Mouse (Mus musculus) CH12.LX (cell line): Measurements from ENCODE around the gene Alg9. TPM values are rescaled to one million over a fixed set of nuclear protein-coding genes. Genes with fewer than 3 reads are reported as not detected.

ENCODE experiments used
- DNase-seq: peaks from one replicate; pipeline ENCODE4 v3.0.0-alpha.2; 2013; ENCODE audit errors: extremely low read depth
- H3K27ac ChIP-seq: 2 replicates; pipeline ENCODE4 v1.5.1; 2012; ENCODE audit warnings: low read depth, mild to moderate bottlenecking, control low read depth, moderate library complexity; ENCODE audit not compliant: insufficient read depth
- H3K27me3 ChIP-seq: replicated peaks from 2 replicates; pipeline ENCODE3; 2012; ENCODE audit warnings: inconsistent platforms
- H3K36me3 ChIP-seq, 2 experiments: replicated peaks in 1 of 2; 2 replicates each; pipeline versions ENCODE3 to v1.6.1; 2012; ENCODE audit warnings: inconsistent platforms in 1 of 2, low read length in 1 of 2, mild to moderate bottlenecking in 1 of 2, mixed read lengths in 1 of 2, moderate library complexity in 1 of 2; ENCODE audit not compliant: control insufficient read depth in 1 of 2, insufficient read depth in 1 of 2
- H3K4me1 ChIP-seq, 2 experiments: 2 replicates each; pipeline ENCODE4 v1.6.1; 2012; ENCODE audit warnings: inconsistent platforms in 1 of 2, moderate library complexity in 1 of 2; ENCODE audit not compliant: insufficient read depth in 2 of 2, control insufficient read depth in 1 of 2
- H3K4me2 ChIP-seq: 2 replicates; pipeline ENCODE4 v1.6.1; 2012; ENCODE audit warnings: low read depth, mild to moderate bottlenecking, control low read depth; ENCODE audit not compliant: poor library complexity, insufficient read depth, severe bottlenecking
- H3K4me3 ChIP-seq, 3 experiments: fragments of 150-350 bp in 1 of 3; sonication (generic) in 1 of 3; replicated peaks in 1 of 3; 2 replicates each; pipeline versions ENCODE3 to v1.5.1; 2011 to 2012; ENCODE audit warnings: low read depth in 2 of 3, low read length in 2 of 3, mild to moderate bottlenecking in 2 of 3, moderate library complexity in 2 of 3, control low read depth in 1 of 3, improper control_type of control experiment in 1 of 3, inconsistent platforms in 1 of 3, mixed read lengths in 1 of 3; ENCODE audit not compliant: poor library complexity in 1 of 3
- H3K79me2 ChIP-seq: replicated peaks from 2 replicates; pipeline ENCODE4 v1.6.1; 2012; ENCODE audit warnings: mild to moderate bottlenecking, moderate library complexity; ENCODE audit not compliant: control insufficient read depth, poor library complexity, insufficient read depth, severe bottlenecking; ENCODE audit errors: extremely low read depth
- H3K9ac ChIP-seq: 2 replicates; pipeline ENCODE4 v1.6.1; 2012; ENCODE audit warnings: low read depth, mild to moderate bottlenecking, control low read depth, moderate library complexity; ENCODE audit not compliant: insufficient read depth
- H3K9me3 ChIP-seq: replicated peaks from 2 replicates; pipeline ENCODE3; 2012; ENCODE audit warnings: low read length, inconsistent platforms, mixed read lengths
- BHLHE40 ChIP-seq: IDR thresholded peaks from 2 replicates; pipeline ENCODE4 v1.6.1; 2011; ENCODE audit warnings: mild to moderate bottlenecking, low read depth, low read length, improper control_type of control experiment
- CHD1 ChIP-seq: IDR thresholded peaks from 2 replicates; pipeline ENCODE4 v1.6.1; 2012; ENCODE audit warnings: low read depth, low read length, improper control_type of control experiment, inconsistent platforms
- CHD2 ChIP-seq: IDR thresholded peaks from 2 replicates; pipeline ENCODE4 v1.6.1; 2011; ENCODE audit warnings: low read length, improper control_type of control experiment
- CTCF ChIP-seq, 2 experiments: IDR thresholded peaks in 1 of 2; conservative IDR thresholded peaks in 1 of 2; 2 replicates each; pipeline ENCODE4 v1.5.1; 2011 to 2012; ENCODE audit warnings: low read depth in 2 of 2, low read length in 2 of 2, improper control_type of control experiment in 1 of 2, inconsistent platforms in 1 of 2, mild to moderate bottlenecking in 1 of 2, moderate library complexity in 1 of 2
- E2F4 ChIP-seq: IDR thresholded peaks from 2 replicates; pipeline ENCODE4 v1.6.1; 2011; ENCODE audit warnings: low read depth, low read length, improper control_type of control experiment; ENCODE audit not compliant: insufficient replicate concordance
- ELF1 ChIP-seq: IDR thresholded peaks from 2 replicates; pipeline ENCODE4 v1.6.1; 2014; ENCODE audit warnings: low read depth, mild to moderate bottlenecking, inconsistent platforms, low read length, improper control_type of control experiment
- EP300 ChIP-seq: IDR thresholded peaks from 2 replicates; pipeline ENCODE4 v1.6.1; 2011; ENCODE audit warnings: low read length, improper control_type of control experiment
- ETS1 ChIP-seq: conservative IDR thresholded peaks from 2 replicates; pipeline ENCODE4 v1.6.1; 2012; ENCODE audit warnings: low read depth, mild to moderate bottlenecking, inconsistent platforms, low read length, improper control_type of control experiment, moderate library complexity
- GABPA ChIP-seq: IDR thresholded peaks from 2 replicates; pipeline ENCODE4 v1.6.1; 2012; ENCODE audit warnings: low read depth, low read length, improper control_type of control experiment, inconsistent platforms; ENCODE audit not compliant: insufficient replicate concordance
- HCFC1 ChIP-seq: IDR thresholded peaks from 2 replicates; pipeline ENCODE4 v1.6.1; 2012; ENCODE audit warnings: low read depth, mild to moderate bottlenecking, inconsistent platforms, low read length, improper control_type of control experiment
- IRF4 ChIP-seq: IDR thresholded peaks from 2 replicates; pipeline ENCODE4 v1.6.1; 2014; ENCODE audit warnings: low read depth, mild to moderate bottlenecking, inconsistent platforms, low read length, improper control_type of control experiment
- JUND ChIP-seq: conservative IDR thresholded peaks from 2 replicates; pipeline ENCODE4 v1.6.1; 2011; ENCODE audit warnings: low read depth, low read length, improper control_type of control experiment
- MAFK ChIP-seq: IDR thresholded peaks from 2 replicates; pipeline ENCODE4 v1.6.1; 2011; ENCODE audit warnings: low read length, improper control_type of control experiment; ENCODE audit not compliant: insufficient replicate concordance
- MAZ ChIP-seq: IDR thresholded peaks from 2 replicates; pipeline ENCODE4 v1.6.1; 2012; ENCODE audit warnings: low read depth, mild to moderate bottlenecking, inconsistent platforms, low read length, improper control_type of control experiment, moderate library complexity
- MXI1 ChIP-seq: IDR thresholded peaks from 2 replicates; pipeline ENCODE4 v1.6.1; 2011; ENCODE audit warnings: mild to moderate bottlenecking, low read depth, low read length, improper control_type of control experiment
- PAX5 ChIP-seq: IDR thresholded peaks from 2 replicates; pipeline ENCODE4 v1.6.1; 2012; ENCODE audit warnings: low read length, inconsistent platforms, mixed read lengths
- POLR2A ChIP-seq: IDR thresholded peaks from 2 replicates; pipeline ENCODE4 v1.6.1; 2011; ENCODE audit warnings: low read depth, mild to moderate bottlenecking, improper control_type of control experiment, low read length
- POLR2AphosphoS2 ChIP-seq: IDR thresholded peaks from 2 replicates; pipeline ENCODE4 v1.6.1; 2011; ENCODE audit warnings: low read depth, low read length, improper control_type of control experiment
- RCOR1 ChIP-seq: conservative IDR thresholded peaks from 2 replicates; pipeline ENCODE4 v1.6.1; 2012; ENCODE audit warnings: low read depth, mild to moderate bottlenecking, inconsistent platforms, low read length, improper control_type of control experiment
- SIN3A ChIP-seq: IDR thresholded peaks from 2 replicates; pipeline ENCODE4 v1.6.1; 2012; ENCODE audit warnings: low read length, improper control_type of control experiment, inconsistent platforms
- SMC3 ChIP-seq: IDR thresholded peaks from 2 replicates; pipeline ENCODE4 v1.6.1; 2011; ENCODE audit warnings: low read depth, low read length, improper control_type of control experiment
- TBP ChIP-seq: conservative IDR thresholded peaks from 2 replicates; pipeline ENCODE4 v1.6.1; 2011; ENCODE audit warnings: low read depth, low read length, improper control_type of control experiment
- TCF12 ChIP-seq: IDR thresholded peaks from 2 replicates; pipeline ENCODE4 v1.6.1; 2014; ENCODE audit warnings: low read depth, mild to moderate bottlenecking, inconsistent platforms, low read length, improper control_type of control experiment
- UBTF ChIP-seq: IDR thresholded peaks from 2 replicates; pipeline ENCODE4 v1.6.1; 2012; ENCODE audit warnings: low read depth, mild to moderate bottlenecking, inconsistent platforms, low read length, improper control_type of control experiment, moderate library complexity
- USF1 ChIP-seq: IDR thresholded peaks from 2 replicates; pipeline ENCODE4 v1.6.1; 2014; ENCODE audit warnings: low read depth, mild to moderate bottlenecking, inconsistent platforms, low read length, improper control_type of control experiment
- USF2 ChIP-seq: conservative IDR thresholded peaks from 2 replicates; pipeline ENCODE4 v1.6.1; 2011; ENCODE audit warnings: low read depth, low read length, improper control_type of control experiment
- ZC3H11A ChIP-seq: IDR thresholded peaks from 2 replicates; pipeline ENCODE4 v1.6.1; 2012; ENCODE audit warnings: low read depth, mild to moderate bottlenecking, inconsistent platforms, low read length, improper control_type of control experiment
- ZMIZ1 ChIP-seq: IDR thresholded peaks from 2 replicates; pipeline ENCODE4 v1.6.1; 2012; ENCODE audit warnings: low read depth, mild to moderate bottlenecking, inconsistent platforms, low read length, improper control_type of control experiment
- ZNF384 ChIP-seq: IDR thresholded peaks from 2 replicates; pipeline ENCODE4 v1.6.1; 2012; ENCODE audit warnings: low read depth, low read length, improper control_type of control experiment, inconsistent platforms
- dilution Hi-C: fragments of 300-500 bp; cut with MboI; formaldehyde crosslinking; loops from 2 replicates; pipeline ENCODE4 v1.14.3; 2020; ENCODE audit warnings: low sequenced_read_pairs; ENCODE audit not compliant: extremely low pct_unique_long_range_greater_than_20kb, extremely low pct_ligation_motif_present
- in situ Hi-C: fragments of 300-500 bp; cut with MboI; formaldehyde crosslinking; loops from 3 replicates; pipeline ENCODE4 v1.14.3; 2019; ENCODE audit warnings: low sequenced_read_pairs, low pct_ligation_motif_present, low pct_unique_long_range_greater_than_20kb, mixed read lengths
- polyA plus RNA-seq: library from polyadenylated mRNA; unstranded; fragments of >175 nt; gene quantifications from 2 replicates; pipeline ENCODE4 v1.2.1, GENCODE M21; 2012; ENCODE audit warnings: low read depth; ENCODE audit not compliant: insufficient read length
- total RNA-seq, 2 experiments: library from RNA; depleted of rRNA; stranded (reverse); fragments of 300-350 nt in 1 of 2; fragments of >200 nt in 1 of 2; gene quantifications; 2 replicates each; pipeline ENCODE4 v1.2.3; 2012 to 2014

Alg9 gene
- total and polyA plus RNA-seq, 3 experiments: 25.7 to 40.1 (median 39.6) TPM

DNA sequence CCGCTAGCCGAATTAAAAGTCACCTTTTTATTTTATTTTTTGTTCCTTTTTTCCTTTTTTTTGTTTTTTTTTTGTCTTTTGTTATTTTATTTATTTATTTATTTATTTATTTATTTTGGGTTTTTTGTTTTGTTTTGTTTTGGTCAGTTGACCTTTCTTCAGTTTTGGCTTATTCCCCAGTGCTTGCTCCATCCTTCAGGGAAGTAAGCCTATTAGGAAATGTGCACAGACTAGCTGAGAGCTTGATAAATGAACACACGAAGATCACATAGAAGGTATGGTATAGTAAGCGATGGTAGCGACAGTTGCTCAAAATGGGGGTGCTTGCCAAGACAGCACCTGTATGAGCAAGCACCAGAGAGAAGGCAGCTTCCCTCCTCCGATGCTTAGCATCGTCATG lies 22.8 kb downstream of the Alg9 start:
- DNase-seq: no peak
- no peak overlapping the region for H3K4me2 ChIP-seq
- H3K4me3 ChIP-seq: no peak overlapping the region
- H3K79me2 ChIP-seq: no peaks in the 10 kb centered on the region
- dilution Hi-C loops: no loop called here
- H3K4me1 ChIP-seq: peaks cover 0 to 4% of the 10 kb centered on the region in 2 experiments; a peak in 1 of 4 replicates
- peaks cover 16 to 84% of the 10 kb centered on the region in 2 experiments for H3K36me3 ChIP-seq
- no peak overlapping the region for H3K9ac ChIP-seq
- no peaks in the 10 kb centered on the region for H3K9me3 ChIP-seq
- H3K27ac ChIP-seq: no peak overlapping the region
- no peaks in the 10 kb centered on the region for H3K27me3 ChIP-seq
- in situ Hi-C loops: no loop called here
- TF ChIP-seq BHLHE40 (no peak), SMC3 (no peak), HCFC1 (no peak), MAFK (no peak), USF1 (no peak), ZC3H11A (no peak), RCOR1 (no peak), CHD2 (no peak), POLR2A (no peak), JUND (no peak), POLR2AphosphoS2 (no peak), ZNF384 (no peak), E2F4 (no peak), UBTF (no peak), TBP (no peak), GABPA (no peak), CTCF (conservative IDR thresholded peaks at IDR 0.05 in 1 of 2, IDR thresholded peaks at IDR 0.05 in 1 of 2; ENCODE audit: low read depth in 2 of 2, low read length in 2 of 2) (no peak), ELF1 (no peak), TCF12 (no peak), ZMIZ1 (no peak)

DNA sequence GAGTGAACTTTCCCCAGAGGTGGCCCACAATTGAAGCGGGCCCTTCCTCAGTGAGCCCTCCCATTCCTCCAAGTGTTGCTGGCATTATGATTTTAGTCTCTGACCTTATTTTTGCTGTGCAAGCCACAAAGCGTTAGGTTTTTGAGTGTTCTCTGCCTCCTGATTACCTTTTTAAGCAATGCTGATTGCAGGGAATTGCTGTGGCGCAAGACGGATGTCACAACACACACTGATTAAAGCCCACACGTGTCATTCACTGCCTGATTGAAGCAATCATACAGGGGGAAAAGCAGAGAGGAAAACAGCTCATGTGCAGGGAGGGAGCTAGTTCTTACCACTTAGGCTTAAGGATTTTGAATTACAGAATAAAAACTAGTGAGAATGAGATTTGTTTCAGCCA lies 23.5 kb downstream of the Alg9 start:
- Histone ChIP-seq H3K36me3 (peaks cover 21 to 86% of the 10 kb centered on the region in 2 experiments), H3K4me1 (peaks cover 0 to 3% of the 10 kb centered on the region in 2 experiments; a peak in 1 of 4 replicates), H3K4me3 (no peak overlapping the region), H3K9ac (no peak overlapping the region), H3K9me3 (no peaks in the 10 kb centered on the region), H3K27ac (no peak overlapping the region), H3K4me2 (no peak overlapping the region), H3K79me2 (no peaks in the 10 kb centered on the region), H3K27me3 (no peaks in the 10 kb centered on the region)
- TF ChIP-seq CHD2 (no peak), JUND (no peak), TBP (no peak), IRF4 (no peak), USF2 (no peak), ELF1 (no peak), E2F4 (no peak), SMC3 (no peak), POLR2AphosphoS2 (no peak), EP300 (no peak), MXI1 (no peak), MAZ (no peak), ETS1 (no peak), GABPA (no peak), CHD1 (no peak), UBTF (no peak), PAX5 (no peak), MAFK (no peak), SIN3A (no peak), ZNF384 (no peak)
- in situ Hi-C loops (no loop called here), dilution Hi-C loops (no loop called here)
- DNase-seq: no peak
